Mouse (Mus musculus) lung, adult 2 months (tissue): Measurements from ENCODE around the gene Vwa3b.

Experiments
- CTCF ChIP-seq: fragments of 200-500 bp; IDR thresholded peaks from 2 replicates; pipeline ENCODE4 v1.5.1; 2011; ENCODE audit warnings: mild to moderate bottlenecking, low read length, control low read depth; ENCODE audit not compliant: insufficient read depth
- POLR2A ChIP-seq: fragments of 200-500 bp; IDR thresholded peaks from 2 replicates; pipeline ENCODE4 v1.6.1; 2011; ENCODE audit warnings: low read depth, mild to moderate bottlenecking, control low read depth, low read length, borderline replicate concordance; ENCODE audit errors: extremely low read depth

- TF ChIP-seq POLR2A: no peak
- no peak for TF ChIP-seq CTCF
Measured at GRCm38 (mm10) chr1:37177874-37178273, 151.5 kb downstream of the Vwa3b start.
